Mouse (Mus musculus) C2C12 (cell line): Measurements from ENCODE around the gene Gm47985.
"Not testable (repeated sequence)": the region's sequence is repeated elsewhere in the genome, so short reads cannot be mapped to it uniquely, and the experiment has no call there.

Source experiments
- CEBPB ChIP-seq: IDR thresholded peaks from one replicate; pipeline ENCODE4 v1.6.1; 2011; ENCODE audit warnings: low read depth, mild to moderate bottlenecking, control low read depth, moderate library complexity
- CTCF ChIP-seq: IDR thresholded peaks from one replicate; pipeline ENCODE4 v1.5.1; 2011; ENCODE audit not compliant: control insufficient read depth, insufficient read depth, insufficient read length
- MAX ChIP-seq: IDR thresholded peaks from one replicate; pipeline ENCODE4 v1.6.1; 2011; ENCODE audit warnings: mild to moderate bottlenecking, control low read depth
- MYOD1 ChIP-seq: IDR thresholded peaks from one replicate; pipeline ENCODE4 v1.6.1; 2011; ENCODE audit warnings: low read depth; ENCODE audit not compliant: control insufficient read depth, insufficient read length
- MYOG ChIP-seq: IDR thresholded peaks from one replicate; pipeline ENCODE4 v1.6.1; 2011; ENCODE audit not compliant: control insufficient read depth, insufficient read length; ENCODE audit errors: extremely low read depth
- USF1 ChIP-seq: IDR thresholded peaks from one replicate; pipeline ENCODE4 v1.6.1; 2011; ENCODE audit warnings: low read depth, mild to moderate bottlenecking, control low read depth, moderate library complexity

DNA sequence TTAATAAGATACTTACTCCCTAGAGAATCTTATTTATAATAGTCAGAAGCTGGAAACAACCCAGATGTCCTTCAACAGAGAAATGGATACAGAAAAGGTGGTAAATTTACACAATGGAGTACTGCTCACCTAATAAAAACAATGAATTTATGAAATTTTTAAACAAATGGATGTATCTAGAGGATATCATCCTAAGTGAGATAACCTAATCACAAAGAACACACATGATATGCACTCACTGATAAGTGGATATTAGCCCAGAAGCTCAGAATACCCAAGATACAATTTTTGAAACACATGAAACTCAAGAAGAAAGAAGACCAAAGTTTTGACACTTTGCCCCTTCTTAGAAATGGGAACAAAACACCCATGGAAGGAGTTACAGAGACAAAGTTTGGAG lies 26.6 kb downstream of the Gm47985 start:
- TF ChIP-seq USF1, CTCF, MYOD1, MYOG, CEBPB, MAX: not testable (repeated sequence)
